In the genomic region with DNA sequence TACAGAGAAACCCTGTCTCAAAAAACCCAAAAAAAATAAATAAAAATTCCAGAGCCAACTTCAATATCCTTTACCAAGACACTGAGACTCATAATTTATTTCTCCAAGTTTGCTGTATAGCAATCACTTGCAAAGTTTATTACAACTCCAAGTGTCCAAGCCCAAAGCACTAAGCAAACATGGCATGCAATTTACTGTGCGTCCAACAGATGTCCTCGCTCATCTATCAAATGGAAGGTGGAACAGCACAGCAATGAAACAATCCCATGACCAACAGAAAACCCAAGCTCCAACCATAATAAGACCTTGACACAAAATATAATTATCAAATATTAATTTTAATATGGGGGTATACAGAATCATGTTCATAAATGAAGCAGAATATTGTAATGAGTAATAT, we compare ENCODE assay signal across 9 mouse cellular contexts. TPM values are rescaled to one million over a fixed set of nuclear protein-coding genes. Genes with fewer than 3 reads are reported as not detected.
DNase-seq lines count a peak whose midpoint lies in the region; ATAC-seq lines count a peak whose summit lies in the region.
"Had no signal": no experiment of that assay in that cellular context is flagged by ENCODE, and none has a peak within 500 bp of the region (broad histone marks: within the 10 kb centered on the region; RNA-seq: fewer than 3 reads in every experiment).

No protein-coding gene starts in this region.

- H3K4me1 ChIP-seq in midbrain, embryonic 10.5 days, result no peaks in the 10 kb centered on the region
- H3K4me1 ChIP-seq in midbrain, embryonic 16.5 days (ENCODE audit: control insufficient read depth, insufficient read depth, low read length), result no peaks in the 10 kb centered on the region
- H3K4me1 ChIP-seq in neural tube, embryonic 11.5 days (ENCODE audit: control insufficient read depth, insufficient read depth, low read length), result no peaks in the 10 kb centered on the region
- H3K4me1 ChIP-seq: neural tube, embryonic 13.5 days had no signal

- ATAC-seq in midbrain, embryonic 16.5 days, result no peak
- ATAC-seq in neural tube, embryonic 11.5 days (ENCODE audit: insufficient read depth, low FRiP score, low TSS enrichment), result no peak

- no peak overlapping the region for H3K27ac ChIP-seq in midbrain, embryonic 10.5 days (replicated peaks)
- no peak overlapping the region for H3K27ac ChIP-seq in midbrain, embryonic 16.5 days (ENCODE audit: low read length)
- H3K27ac ChIP-seq in neural tube, embryonic 11.5 days (ENCODE audit: low read depth, low read length), result no peak overlapping the region
- H3K27ac ChIP-seq: neural tube, embryonic 13.5 days had no signal

- peak; percentile 44 for DNase-seq in midbrain, embryonic 10.5 days (ENCODE audit: low spot score)
- DNase-seq in R1 (ENCODE audit: low read depth, low spot score), result peak; percentile 56
- DNase-seq in cerebellum, adult 9-11 months, result peak; percentile 63
- DNase-seq in heart, postnatal 14 days, result peak; percentile 59 to 73
- DNase-seq in left cerebral cortex, postnatal 10 days (ENCODE audit: extremely low spot score in 1 of 2, low spot score in 2 of 2), result peak; percentile 30 to 32
- peak; percentile 43 for DNase-seq in neural tube, embryonic 11.5 days (ENCODE audit: low spot score)
- peak; percentile 65 for DNase-seq in thymus, postnatal 25 days

- H3K27me3 ChIP-seq in midbrain, embryonic 10.5 days (ENCODE audit: low read depth, poor library complexity, severe bottlenecking), result no peaks in the 10 kb centered on the region
- H3K27me3 ChIP-seq in midbrain, embryonic 16.5 days (ENCODE audit: control insufficient read depth, insufficient read depth, low read depth, low read length), result no peaks in the 10 kb centered on the region
- no peaks in the 10 kb centered on the region for H3K27me3 ChIP-seq in neural tube, embryonic 11.5 days (ENCODE audit: control insufficient read depth, insufficient read depth, low read length)
- H3K27me3 ChIP-seq: neural tube, embryonic 13.5 days had no signal

- no peak overlapping the region for H3K4me3 ChIP-seq in midbrain, embryonic 10.5 days
- H3K4me3 ChIP-seq in midbrain, embryonic 16.5 days (ENCODE audit: low read depth, low read length), result no peak overlapping the region
- no peak overlapping the region for H3K4me3 ChIP-seq in neural tube, embryonic 11.5 days (ENCODE audit: low read depth, low read length)
- H3K4me3 ChIP-seq: neural tube, embryonic 13.5 days had no signal

- no peak overlapping the region for H3K9ac ChIP-seq in midbrain, embryonic 16.5 days (ENCODE audit: low read depth, low read length)
- H3K9ac ChIP-seq in neural tube, embryonic 11.5 days (ENCODE audit: low read length), result no peak overlapping the region
- H3K9ac ChIP-seq: neural tube, embryonic 13.5 days had no signal

- intact Hi-C loops in heart, postnatal 14 days (cut with DNase I), result loop anchor here (2.0 to 10.0 kb wide), 5 partner anchors 55 to 512 kb away; a partner anchor contains a TSS
- intact Hi-C loops in left cerebral cortex, postnatal 10 days (cut with DNase I), result loop anchor here (5.0 kb wide), 1 partner anchor 130 kb away; no protein-coding TSS in a partner anchor

- no peaks in the 10 kb centered on the region for H3K9me3 ChIP-seq in midbrain, embryonic 10.5 days (replicated peaks)
- H3K9me3 ChIP-seq in midbrain, embryonic 16.5 days (replicated peaks; ENCODE audit: control insufficient read depth, low read length, poor library complexity, severe bottlenecking), result no peaks in the 10 kb centered on the region
- no peaks in the 10 kb centered on the region for H3K9me3 ChIP-seq in neural tube, embryonic 11.5 days (ENCODE audit: control insufficient read depth, low read length)
- H3K9me3 ChIP-seq: neural tube, embryonic 13.5 days had no signal

- 52% methylated on average over 2 of the region's 2 CpGs for WGBS in midbrain, embryonic 10.5 days
- WGBS in midbrain, embryonic 16.5 days, result 38% methylated on average over 2 of the region's 2 CpGs
- 49% methylated on average over 2 of the region's 2 CpGs for WGBS in neural tube, embryonic 11.5 days

- no peak overlapping the region for H3K4me2 ChIP-seq in midbrain, embryonic 16.5 days (ENCODE audit: low read length)
- no peak overlapping the region for H3K4me2 ChIP-seq in neural tube, embryonic 11.5 days (ENCODE audit: low read depth)
- H3K4me2 ChIP-seq: neural tube, embryonic 13.5 days had no signal

- peaks cover 15% of the 10 kb centered on the region for H3K36me3 ChIP-seq in midbrain, embryonic 10.5 days
- H3K36me3 ChIP-seq in midbrain, embryonic 16.5 days (ENCODE audit: control insufficient read depth, insufficient read depth, low read length), result peaks cover 2% of the 10 kb centered on the region; the same call in 1 of the 2 replicates
- H3K36me3 ChIP-seq in neural tube, embryonic 11.5 days (ENCODE audit: control insufficient read depth, insufficient read depth, low read length), result no peaks in the 10 kb centered on the region

RNA-seq across cellular contexts. Expression of a gene that starts 55.4 kb away (rescaled TPM):
- polyA plus RNA-seq in midbrain, embryonic 10.5 days (2016; fragmentation: Nextera tagmentation; extraction: Ambion mirVana), result 21.3 and 22.3 TPM in 2 replicates
- 47.9 and 52.9 TPM in 2 replicates for polyA plus RNA-seq in midbrain, embryonic 16.5 days (2015; fragmentation: Nextera tagmentation; extraction: Ambion mirVana)
- 10 to 100 TPM; 36.9 to 39.9 TPM for total RNA-seq in heart, postnatal 14 days (2021)
- 100 to 1,000 TPM; 127 to 131 TPM for total RNA-seq in left cerebral cortex, postnatal 10 days (2021)
- polyA plus RNA-seq in neural tube, embryonic 11.5 days (2014; fragmentation: Nextera tagmentation; extraction: Ambion mirVana), result 32.9 and 33.1 TPM in 2 replicates
